Mouse (Mus musculus): ENCODE measurements around the gene Abcc5. TPM values are rescaled to one million over a fixed set of nuclear protein-coding genes. Genes with fewer than 3 reads are reported as not detected.

Gene Abcc5
- total RNA-seq, 1 experiment from 2014 or later = 65.5 TPM

DNA sequence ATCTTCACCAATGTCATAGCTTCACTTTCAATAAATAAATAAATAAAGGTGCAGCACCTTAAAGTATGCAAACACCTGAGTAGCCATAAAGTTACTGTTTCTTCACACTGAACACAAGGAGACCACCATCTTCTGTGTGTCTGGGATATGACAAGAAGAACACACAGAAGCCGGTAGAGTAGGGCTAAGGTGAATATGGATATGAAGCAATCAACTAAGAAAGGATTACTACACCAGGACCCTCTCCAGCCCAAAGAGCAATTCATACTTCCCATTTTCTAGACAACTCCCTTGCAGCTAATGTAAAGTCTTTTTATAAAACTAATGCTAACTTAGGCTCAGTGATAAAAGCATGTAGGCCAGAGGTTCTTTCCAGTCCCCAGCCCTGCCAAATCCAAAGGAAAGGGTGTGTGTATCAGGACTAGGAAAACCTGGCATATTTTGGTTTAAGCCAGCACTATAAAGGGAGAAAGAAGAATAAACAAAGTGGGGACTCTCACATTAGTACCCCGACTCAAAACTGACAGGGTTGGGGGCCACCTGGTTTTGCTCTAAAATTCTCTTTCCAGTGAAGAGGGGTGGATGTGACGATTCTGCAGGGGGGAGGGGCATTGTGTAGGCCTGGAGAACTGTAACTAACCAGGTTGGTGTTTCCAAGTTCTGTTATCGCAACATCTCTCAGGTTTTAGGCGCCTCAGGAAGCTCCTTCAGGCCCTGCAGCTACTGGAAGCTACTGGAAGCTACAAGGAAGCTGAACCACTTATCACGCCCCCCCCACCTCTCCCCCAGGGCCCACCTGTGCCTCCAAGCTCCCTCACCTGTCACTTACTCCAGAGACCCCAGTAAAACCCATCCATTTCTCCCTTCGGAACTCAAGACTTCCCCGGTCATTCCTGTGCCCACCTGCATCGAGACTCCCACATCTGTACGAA, 1.2 kb downstream of the Abcc5 start:
- 0 out of 2 replicates have a peak, but pooled peaks have one; percentile 24 for ATAC-seq (replicated peaks; ENCODE audit: insufficient number of reproducible peaks, low FRiP score, low TSS enrichment, poor library complexity, severe bottlenecking)

DNA sequence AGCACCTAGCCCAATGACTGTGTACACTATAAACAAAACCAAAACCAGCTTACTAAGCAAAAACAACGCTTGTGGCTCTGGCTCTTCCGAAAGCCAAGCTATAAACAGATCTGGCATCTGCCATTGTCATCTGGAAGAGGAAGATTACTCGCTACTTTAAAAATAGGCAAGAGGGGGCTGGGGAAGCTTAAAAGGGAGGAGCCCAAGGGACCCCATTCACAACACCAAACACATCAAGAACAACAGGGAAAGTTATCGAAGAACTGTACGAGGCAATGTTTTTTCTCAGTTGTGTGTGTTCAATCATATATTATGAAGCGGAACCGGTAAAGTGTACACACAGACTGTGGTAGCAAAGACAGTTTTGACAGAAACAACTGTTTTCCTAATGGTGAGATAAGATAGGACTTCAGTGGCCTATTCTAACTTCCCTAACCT, 1.9 kb downstream of the Abcc5 start:
- ATAC-seq (replicated peaks; ENCODE audit: insufficient number of reproducible peaks, low FRiP score, low TSS enrichment, poor library complexity, severe bottlenecking) = no peak

- no peak for ATAC-seq (replicated peaks; ENCODE audit: insufficient number of reproducible peaks, low FRiP score, low TSS enrichment, poor library complexity, severe bottlenecking)
Observed at GRCm38 (mm10) chr16:20422938-20423730, 3.1 kb downstream of the Abcc5 start.

GRCm38 (mm10) chr16:20418054-20418453, 8.1 kb downstream of the Abcc5 start:
- no peak for ATAC-seq (replicated peaks; ENCODE audit: insufficient number of reproducible peaks, low FRiP score, low TSS enrichment, poor library complexity, severe bottlenecking)

GRCm38 (mm10) chr16:20416262-20416661, 9.9 kb downstream of the Abcc5 start:
- no peak for ATAC-seq (replicated peaks; ENCODE audit: insufficient number of reproducible peaks, low FRiP score, low TSS enrichment, poor library complexity, severe bottlenecking)

- no peak for ATAC-seq (replicated peaks; ENCODE audit: insufficient number of reproducible peaks, low FRiP score, low TSS enrichment, poor library complexity, severe bottlenecking)
Observed at GRCm38 (mm10) chr16:20415804-20416203, 10.4 kb downstream of the Abcc5 start.

DNA sequence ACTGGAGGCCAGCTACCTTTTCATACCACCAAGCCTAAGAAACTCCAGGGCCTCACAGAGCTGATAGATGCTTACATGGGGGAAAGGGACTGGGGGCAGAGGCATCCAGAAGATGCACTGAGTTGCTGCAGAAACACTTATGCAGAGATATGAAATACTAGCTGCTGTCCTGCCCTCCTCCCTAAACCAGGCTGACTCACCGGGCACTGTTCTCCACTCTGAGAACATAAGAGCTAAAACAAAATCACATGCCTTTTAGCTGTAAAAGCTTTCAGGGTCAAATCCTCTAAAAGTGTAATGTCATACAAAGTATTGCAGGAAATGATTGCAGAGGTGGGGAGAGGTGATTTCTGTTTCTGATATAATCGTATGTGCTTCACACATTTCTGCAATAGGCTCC, 11.0 kb downstream of the Abcc5 start:
- ATAC-seq (replicated peaks; ENCODE audit: insufficient number of reproducible peaks, low FRiP score, low TSS enrichment, poor library complexity, severe bottlenecking) = no peak

DNA sequence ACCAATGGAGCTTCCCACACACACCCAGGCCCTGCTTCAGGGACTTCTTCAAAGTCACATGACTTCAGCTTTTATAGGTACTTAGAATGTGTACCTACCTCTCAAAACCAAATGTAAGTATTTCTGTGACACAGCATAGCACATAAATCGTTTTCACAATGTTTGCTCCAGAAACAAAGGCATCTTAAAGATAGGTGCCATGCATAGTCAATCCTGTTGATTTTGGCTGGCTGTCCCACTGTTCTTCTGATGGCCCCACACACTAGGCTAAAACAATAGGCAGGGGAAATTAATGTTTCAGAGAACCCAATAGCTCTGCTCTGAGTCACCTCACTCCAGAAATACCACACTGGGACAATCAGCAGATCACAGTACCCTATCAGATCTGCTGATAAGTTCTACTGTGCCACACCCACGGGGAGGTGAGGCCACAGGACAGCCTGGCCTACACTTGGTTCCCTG, 12.3 kb downstream of the Abcc5 start:
- no peak for ATAC-seq (replicated peaks; ENCODE audit: insufficient number of reproducible peaks, low FRiP score, low TSS enrichment, poor library complexity, severe bottlenecking)

- ATAC-seq (replicated peaks; ENCODE audit: insufficient number of reproducible peaks, low FRiP score, low TSS enrichment, poor library complexity, severe bottlenecking) = no peak
Observed at GRCm38 (mm10) chr16:20411958-20412570, 14.1 kb downstream of the Abcc5 start.

DNA sequence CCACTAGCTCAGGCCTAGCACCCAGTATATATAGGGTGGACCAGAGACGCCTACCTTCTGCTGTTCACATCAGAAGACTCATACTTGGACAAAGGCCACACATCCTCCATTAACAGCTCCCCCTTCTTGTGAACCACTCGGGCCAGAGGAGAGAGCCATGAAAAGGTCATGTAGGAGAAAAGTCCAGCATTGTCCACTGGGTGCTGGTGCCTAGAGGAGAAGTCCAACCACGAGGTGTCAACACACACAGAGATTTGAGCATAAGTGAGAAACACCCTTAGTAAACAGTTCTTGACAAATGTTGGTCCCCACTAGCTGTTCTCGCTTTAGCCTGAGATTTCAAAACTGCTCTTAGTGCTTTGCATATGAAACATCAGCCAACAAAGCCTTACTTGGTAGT, 20.9 kb downstream of the Abcc5 start:
- no peak for ATAC-seq (replicated peaks; ENCODE audit: insufficient number of reproducible peaks, low FRiP score, low TSS enrichment, poor library complexity, severe bottlenecking)

- 0 out of 2 replicates have a peak, but pooled peaks have one; percentile 40 for ATAC-seq (replicated peaks; ENCODE audit: insufficient number of reproducible peaks, low FRiP score, low TSS enrichment, poor library complexity, severe bottlenecking)
Observed at GRCm38 (mm10) chr16:20403327-20403726, 22.9 kb downstream of the Abcc5 start.

- ATAC-seq (replicated peaks; ENCODE audit: insufficient number of reproducible peaks, low FRiP score, low TSS enrichment, poor library complexity, severe bottlenecking) = peak; percentile 40; the same call in 1 of the 2 replicates
Observed at GRCm38 (mm10) chr16:20401592-20401991, 24.6 kb downstream of the Abcc5 start.

- ATAC-seq (replicated peaks; ENCODE audit: insufficient number of reproducible peaks, low FRiP score, low TSS enrichment, poor library complexity, severe bottlenecking) = no peak
Observed at GRCm38 (mm10) chr16:20400707-20401591, 25.2 kb downstream of the Abcc5 start.

- no peak for ATAC-seq (replicated peaks; ENCODE audit: insufficient number of reproducible peaks, low FRiP score, low TSS enrichment, poor library complexity, severe bottlenecking)
Observed at GRCm38 (mm10) chr16:20396851-20397250, 29.3 kb downstream of the Abcc5 start.

DNA sequence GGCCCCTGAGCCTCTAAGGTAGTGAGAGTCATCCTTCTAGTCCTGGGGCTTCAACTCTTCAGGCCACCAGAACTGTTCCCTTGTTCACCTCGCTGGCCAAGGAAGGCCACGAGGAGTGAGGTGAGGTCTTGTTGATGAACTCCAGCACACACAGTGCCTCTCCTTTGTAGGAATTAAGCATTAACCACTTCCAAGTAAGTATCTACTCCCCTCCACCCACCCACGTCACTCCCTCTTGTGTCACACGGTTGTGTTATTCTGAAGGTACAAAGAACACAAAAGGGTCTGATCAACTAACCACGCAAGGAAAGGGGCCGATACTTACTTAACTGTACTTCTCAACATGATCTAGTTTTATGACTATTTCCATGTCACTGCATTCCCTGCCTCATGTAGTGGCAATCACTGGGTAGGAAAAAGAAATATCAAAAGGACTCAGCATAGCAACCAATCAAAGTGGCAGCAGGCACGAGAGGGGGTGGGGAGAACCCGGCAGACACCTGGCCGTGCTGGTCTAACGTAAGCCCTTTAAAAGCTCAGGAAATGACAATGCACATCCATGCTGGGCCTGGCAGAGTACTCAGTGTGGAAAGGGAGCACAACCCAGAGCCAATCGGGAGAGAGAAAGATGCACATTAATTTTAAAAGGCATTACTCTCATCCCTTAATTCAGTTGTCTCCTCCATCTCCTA, 30.8 kb downstream of the Abcc5 start:
- ATAC-seq (replicated peaks; ENCODE audit: insufficient number of reproducible peaks, low FRiP score, low TSS enrichment, poor library complexity, severe bottlenecking) = no peak

- no peak for ATAC-seq (replicated peaks; ENCODE audit: insufficient number of reproducible peaks, low FRiP score, low TSS enrichment, poor library complexity, severe bottlenecking)
Observed at GRCm38 (mm10) chr16:20391753-20392152, 34.4 kb downstream of the Abcc5 start.

DNA sequence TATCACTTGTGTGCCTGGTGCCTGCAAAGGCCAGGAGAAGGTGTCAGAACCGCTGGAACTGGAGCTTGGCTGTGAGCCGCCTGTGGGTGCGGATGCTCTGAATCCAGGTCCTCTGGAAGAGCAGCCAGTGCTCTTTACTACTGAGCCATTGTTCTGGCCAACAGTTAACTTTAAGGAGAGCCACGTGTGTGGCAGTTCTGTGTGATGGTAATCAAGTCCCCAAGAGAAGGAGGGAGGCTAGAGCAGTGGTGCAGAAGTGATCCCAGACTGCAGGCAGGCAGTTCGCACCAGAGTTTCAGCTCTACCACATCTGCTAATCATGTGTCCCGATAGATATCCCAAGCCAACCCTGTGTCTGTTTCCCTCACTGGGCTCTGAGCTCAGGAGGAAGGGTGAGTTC, 36.0 kb downstream of the Abcc5 start:
- no peak for ATAC-seq (replicated peaks; ENCODE audit: insufficient number of reproducible peaks, low FRiP score, low TSS enrichment, poor library complexity, severe bottlenecking)

DNA sequence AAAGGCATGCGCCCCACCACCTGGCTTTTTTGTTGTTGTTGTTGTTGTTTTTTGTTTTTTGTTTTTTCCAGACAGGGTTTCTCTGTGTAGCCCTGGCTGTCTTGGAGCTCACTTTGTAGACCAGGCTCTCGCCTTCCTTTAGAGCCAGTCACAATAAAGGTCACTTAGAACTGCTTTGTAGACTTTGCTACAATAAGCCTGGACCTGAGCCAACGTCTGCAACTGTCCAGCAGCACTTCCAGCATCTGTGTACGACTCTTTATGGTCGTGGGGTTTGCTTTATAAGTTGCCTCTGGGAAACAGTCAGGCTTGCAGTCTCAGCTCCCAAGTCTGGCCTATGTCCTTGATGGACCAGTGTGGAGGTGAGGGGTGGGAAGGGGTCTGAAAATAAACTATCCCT, 45.2 kb downstream of the Abcc5 start:
- ATAC-seq (replicated peaks; ENCODE audit: insufficient number of reproducible peaks, low FRiP score, low TSS enrichment, poor library complexity, severe bottlenecking) = no peak
